ENCODE assay signal across 19 mouse cellular contexts in genomic region chrX:168980370-168980769, GRCm38 (mm10).
DNase-seq lines count a peak whose midpoint lies in the region; ATAC-seq lines count a peak whose summit lies in the region.
"Had no signal": no experiment of that assay in that cellular context is flagged by ENCODE, and none has a peak within 500 bp of the region (broad histone marks: within the 10 kb centered on the region; RNA-seq: fewer than 3 reads in every experiment).

No protein-coding gene starts in this region.

- no peak overlapping the region for H3K27ac ChIP-seq in lung, embryonic 16.5 days (ENCODE audit: low read length)
- H3K27ac ChIP-seq: embryonic facial prominence, embryonic 12.5 days; forebrain, embryonic 15.5 days; heart, adult 2 months; heart, embryonic 15.5 days; hindbrain, embryonic 14.5 days had no signal

- WGBS in lung, embryonic 16.5 days: 47% methylated on average over 2 of the region's 2 CpGs

- H3K9ac ChIP-seq in lung, embryonic 16.5 days (ENCODE audit: low read length): no peak overlapping the region
- H3K9ac ChIP-seq: embryonic facial prominence, embryonic 12.5 days; forebrain, embryonic 15.5 days; heart, embryonic 15.5 days; hindbrain, embryonic 14.5 days had no signal

- H3K4me3 ChIP-seq in lung, embryonic 16.5 days (ENCODE audit: low read length): no peak overlapping the region
- H3K4me3 ChIP-seq: embryonic facial prominence, embryonic 12.5 days; forebrain, embryonic 15.5 days; heart, adult 2 months; heart, embryonic 15.5 days had no signal

- H3K27me3 ChIP-seq in lung, embryonic 16.5 days (ENCODE audit: control insufficient read depth, insufficient read depth, low read depth, low read length): peaks cover 3% of the 10 kb centered on the region; the same call in 1 of the 2 replicates
- H3K27me3 ChIP-seq: forebrain, embryonic 15.5 days; heart, embryonic 15.5 days had no signal

- H3K36me3 ChIP-seq in lung, embryonic 16.5 days (ENCODE audit: control insufficient read depth, insufficient read depth, low read length): no peaks in the 10 kb centered on the region
- H3K36me3 ChIP-seq: embryonic facial prominence, embryonic 12.5 days; forebrain, embryonic 15.5 days; heart, embryonic 15.5 days had no signal

- H3K9me3 ChIP-seq in lung, embryonic 16.5 days (ENCODE audit: control insufficient read depth, low read length): no peaks in the 10 kb centered on the region
- H3K9me3 ChIP-seq: embryonic facial prominence, embryonic 12.5 days; forebrain, embryonic 15.5 days; heart, embryonic 15.5 days had no signal

- DNase-seq in ES-CJ7 (ENCODE audit: low read depth, low spot score) (peak; percentile 1), ZHBTc4 (ENCODE audit: low read depth, low spot score) (peak; percentile 4)
- DNase-seq in lung, postnatal 36 days: peak; percentile 63
- no peak for DNase-seq in frontal cortex, postnatal 14 days (ENCODE audit: low spot score in 2 of 2)
- DNase-seq in layer of hippocampus, adult 9-11 months: no peak
- no peak for DNase-seq in adrenal gland, adult (ENCODE audit: inconsistent age in 2 of 2, low spot score in 1 of 2)
- DNase-seq: adrenal gland, postnatal 10 days; cerebellum, adult 11-12 months; cerebellum, adult 9-10 months; cerebellum, postnatal 25 days; gastrocnemius, postnatal 14 days; heart, adult 2 months; heart, postnatal 14 days had no signal

- ATAC-seq in lung, embryonic 16.5 days (ENCODE audit: low read depth): peak; percentile 95
- ATAC-seq: forebrain, embryonic 15.5 days had no signal

- no peaks in the 10 kb centered on the region for H3K4me1 ChIP-seq in lung, embryonic 16.5 days (replicated peaks; ENCODE audit: control insufficient read depth, insufficient read depth, low read length)
- H3K4me1 ChIP-seq: embryonic facial prominence, embryonic 12.5 days; forebrain, embryonic 15.5 days had no signal

- no peak overlapping the region for H3K4me2 ChIP-seq in lung, embryonic 16.5 days (ENCODE audit: low read depth, low read length)
- H3K4me2 ChIP-seq: embryonic facial prominence, embryonic 12.5 days; forebrain, embryonic 15.5 days; heart, embryonic 11.5 days; heart, embryonic 15.5 days; hindbrain, embryonic 14.5 days had no signal

Comparison
In these comparisons a context has a peak if more than half of its experiments do, and no peak if none do; other contexts are left out.
1. DNase-seq: peak in ES-CJ7 (single experiment), ZHBTc4 (single experiment) and lung, postnatal 36 days (single experiment); none in frontal cortex, postnatal 14 days (0 of 2), layer of hippocampus, adult 9-11 months (single experiment) and adrenal gland, adult (0 of 2).